Mouse (Mus musculus) ES-CJ7 (cell line): ENCODE measurements at regions not wholly inside any gene's neighbourhood (a gene's known extent, or its start where the extent isn't known, plus 50 kb on each side); places are given as distances from the start of the nearest gene placed in this dataset.

ENCODE experiments used
- DNase-seq: peaks from one replicate; pipeline ENCODE4 v3.0.0; 2011; ENCODE audit warnings: low read depth, low spot score

GRCm38 (mm10) chr10:102705848-102706247 is 193.8 kb downstream of the Rassf9 start:
- DNase-seq = no peak

DNA sequence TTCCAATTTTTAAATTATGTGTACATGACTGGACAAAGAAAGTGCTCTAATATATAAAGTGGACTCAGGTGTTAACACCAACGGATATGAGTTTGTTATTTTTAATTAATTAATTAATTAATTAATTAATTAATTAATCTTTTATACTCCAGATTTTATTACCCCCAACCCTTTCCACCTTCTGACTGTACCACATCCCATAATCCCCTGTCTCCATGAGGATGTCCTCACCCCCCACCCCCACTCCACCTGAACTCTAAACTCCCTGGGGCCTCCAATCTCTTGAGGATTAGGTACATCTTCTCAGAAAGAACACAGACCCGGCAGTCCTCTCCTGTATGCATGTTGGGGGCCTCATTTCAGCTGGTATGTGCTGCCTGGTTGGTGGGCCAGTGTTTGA is 182.8 kb downstream of the Rassf9 start:
- no peak for DNase-seq

DNA sequence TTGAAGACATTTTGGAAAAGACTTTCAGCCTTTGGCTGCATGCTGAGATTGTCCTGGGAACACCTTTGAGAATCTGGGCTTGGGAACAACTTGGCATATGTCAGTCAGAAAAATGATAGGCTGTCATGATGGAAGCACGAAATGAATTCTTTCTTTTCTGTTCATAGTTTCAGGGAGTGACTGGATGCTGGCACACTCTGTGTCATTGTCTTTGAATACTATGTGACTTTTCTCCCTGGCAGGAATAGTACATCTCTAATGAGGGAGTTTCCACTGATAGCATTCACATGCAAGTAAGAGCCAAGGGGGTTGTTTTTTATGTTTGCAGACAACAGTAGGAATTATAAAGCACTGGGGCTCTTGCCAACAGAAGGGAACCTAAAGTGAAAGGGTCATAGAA is 177.9 kb downstream of the Rassf9 start:
- DNase-seq = no peak

DNA sequence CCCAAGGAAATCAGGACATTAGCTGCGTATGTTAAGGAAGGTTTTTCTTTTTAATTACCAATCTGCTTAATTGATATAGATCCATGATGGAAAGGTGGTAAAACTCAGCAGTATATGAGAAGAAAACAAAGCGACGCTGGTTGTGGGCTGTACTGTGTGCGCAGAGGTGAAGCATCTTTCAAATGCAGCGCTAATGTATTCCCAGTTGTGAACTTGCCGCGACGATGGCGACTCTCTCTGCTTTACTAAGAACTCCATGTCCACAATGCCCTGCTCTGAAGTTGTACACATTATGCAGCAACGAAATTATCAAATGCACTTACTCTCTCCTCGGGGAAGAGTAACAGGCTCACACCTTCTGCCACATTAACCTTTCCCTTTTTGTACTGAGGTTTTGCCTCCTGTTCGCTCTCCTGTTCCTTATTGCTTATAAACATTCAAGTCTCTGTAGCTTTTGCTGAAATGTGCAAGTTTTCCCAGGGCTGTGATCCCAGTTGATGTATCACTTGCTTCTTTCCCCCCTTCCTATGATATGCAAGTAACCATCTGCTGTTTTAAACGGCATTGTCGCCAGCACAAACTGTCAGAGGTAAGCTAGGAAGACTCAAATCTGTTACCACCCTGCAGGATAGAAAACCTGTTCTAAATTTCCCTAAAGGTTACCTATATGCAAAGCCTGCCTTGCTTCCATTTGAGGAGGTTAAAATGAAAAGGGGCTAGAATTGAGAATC is 174.8 kb downstream of the Rassf9 start:
- DNase-seq = no peak

DNA sequence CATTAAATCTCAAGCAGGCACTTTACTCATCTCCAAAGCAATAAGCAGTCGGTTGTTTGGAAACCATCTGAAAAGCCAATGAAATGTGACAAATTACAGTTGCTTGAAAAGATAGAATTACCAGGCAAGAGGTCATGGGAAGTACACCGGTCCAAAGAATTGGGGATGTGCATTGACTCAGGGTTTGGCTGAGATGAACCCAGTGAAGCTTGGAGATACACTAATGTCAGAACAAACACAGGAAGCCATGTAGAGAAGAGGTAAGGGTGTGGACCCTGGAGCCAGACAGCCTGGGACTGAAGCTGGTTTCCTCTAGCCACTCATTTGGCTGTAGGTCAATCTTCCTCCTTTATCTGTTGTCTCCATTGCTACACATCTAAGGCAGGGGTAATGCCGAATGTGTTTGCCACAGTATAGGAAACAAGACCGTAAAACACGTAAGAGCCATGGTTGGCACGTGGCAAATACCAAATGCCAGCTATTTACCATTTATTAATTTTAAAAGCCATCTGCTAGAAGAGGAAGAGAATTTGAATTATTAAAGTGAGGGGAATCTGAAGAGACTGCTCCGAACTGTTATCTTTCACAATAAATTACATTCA is 173.9 kb downstream of the Rassf9 start:
- DNase-seq = no peak

DNA sequence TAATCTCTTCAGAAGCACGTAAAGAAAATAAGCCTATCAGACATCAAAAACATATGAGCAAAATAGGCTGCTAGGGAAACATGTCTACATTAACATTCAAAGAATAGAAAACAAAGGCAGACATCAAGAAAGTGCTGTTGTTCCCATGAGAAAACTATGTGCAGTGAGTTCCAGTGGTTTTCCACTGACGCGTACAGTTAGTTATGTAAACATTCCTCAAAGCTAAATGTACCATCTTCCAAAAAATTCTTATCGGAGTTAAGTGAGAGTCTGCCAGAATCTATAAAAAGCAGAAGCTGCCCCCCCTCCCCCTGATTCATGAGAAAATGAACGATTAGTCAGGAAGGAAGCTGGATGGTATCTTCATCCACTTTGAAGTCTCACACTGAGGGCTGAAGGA is 155.3 kb downstream of the Rassf9 start:
- no peak for DNase-seq

- no peak for DNase-seq
Observed at GRCm38 (mm10) chr10:102659683-102660082, 147.7 kb downstream of the Rassf9 start.

- DNase-seq = no peak
Observed at GRCm38 (mm10) chr10:102636507-102636906, 124.5 kb downstream of the Rassf9 start.

DNA sequence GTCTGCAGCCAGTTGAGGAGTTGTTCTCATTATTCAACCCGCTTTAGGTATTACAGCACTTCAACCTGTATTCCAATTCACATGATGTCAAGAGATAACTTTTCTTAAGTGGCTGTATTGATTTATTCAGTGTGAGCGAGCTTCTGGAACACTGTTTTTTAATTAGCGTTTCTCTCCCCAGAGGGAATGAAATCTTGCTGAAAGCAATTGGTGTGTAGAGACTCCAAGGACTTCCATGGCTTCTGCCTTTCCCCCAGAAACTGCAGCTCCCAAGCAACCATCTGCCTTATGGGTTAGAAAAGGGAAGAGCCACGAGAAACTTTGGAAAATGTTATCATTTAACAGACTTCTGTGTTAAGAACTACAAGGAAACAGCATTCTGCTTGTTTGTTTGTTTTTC is 121.4 kb downstream of the Rassf9 start:
- no peak for DNase-seq

GRCm38 (mm10) chr10:102628609-102629008 is 116.6 kb downstream of the Rassf9 start:
- DNase-seq = no peak

GRCm38 (mm10) chr10:102623895-102624294 is 111.9 kb downstream of the Rassf9 start:
- no peak for DNase-seq

- DNase-seq = no peak
Observed at GRCm38 (mm10) chr10:102622583-102623008, 110.6 kb downstream of the Rassf9 start.

DNA sequence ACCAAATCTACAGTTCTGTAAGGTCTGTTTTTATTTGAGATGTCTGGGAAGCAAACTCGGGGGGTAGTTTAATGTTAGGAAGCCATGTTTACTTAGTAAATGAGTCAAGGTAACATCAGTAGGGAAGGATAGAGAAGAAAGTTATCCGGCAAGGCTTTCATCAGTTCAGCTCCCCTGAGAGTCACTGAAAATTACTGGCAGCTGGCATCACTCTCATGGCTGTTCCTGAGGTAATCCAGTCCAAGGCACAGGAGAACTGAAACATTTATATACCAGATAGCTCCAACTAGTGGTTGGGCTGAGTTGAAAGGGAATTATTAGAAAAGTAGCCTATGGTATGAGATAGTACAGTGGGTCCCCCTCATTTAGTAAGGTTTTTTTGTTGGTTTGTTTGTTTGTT is 106.7 kb downstream of the Rassf9 start:
- DNase-seq = no peak

GRCm38 (mm10) chr10:102615962-102616595 is 104.1 kb downstream of the Rassf9 start:
- DNase-seq = no peak
